Mouse (Mus musculus) heart, embryonic 15.5 days (tissue): ENCODE measurements around the gene Iqgap2. TPM values are rescaled to one million over a fixed set of nuclear protein-coding genes. Genes with fewer than 3 reads are reported as not detected.

Experiments used
- ATAC-seq: fragments of 200-750 bp; cut with Nextera tagmentation; replicated peaks from 2 replicates; pipeline ENCODE4 v1.8.0; 2017; ENCODE audit warnings: low read depth, moderate TSS enrichment; ENCODE audit not compliant: insufficient number of reproducible peaks, insufficient read depth, low FRiP score
- H3K27ac ChIP-seq: fragments of 300-500 bp; sonication (generic); 2 replicates; pipeline ENCODE4 v1.5.1; 2015; ENCODE audit warnings: mild to moderate bottlenecking, inconsistent platforms
- H3K27me3 ChIP-seq: fragments of 300-500 bp; sonication (generic); 2 replicates; pipeline ENCODE4 v1.6.1; 2015; ENCODE audit warnings: inconsistent platforms
- H3K36me3 ChIP-seq: fragments of 300-500 bp; sonication (generic); 2 replicates; pipeline ENCODE4 v1.6.1; 2015; ENCODE audit warnings: mild to moderate bottlenecking, inconsistent platforms
- H3K4me1 ChIP-seq: fragments of 300-500 bp; sonication (generic); replicated peaks from 2 replicates; pipeline ENCODE4 v1.6.1; 2015; ENCODE audit warnings: inconsistent platforms
- H3K4me2 ChIP-seq: fragments of 300-500 bp; sonication (generic); 2 replicates; pipeline ENCODE4 v1.6.1; 2015; ENCODE audit warnings: inconsistent platforms, mild to moderate bottlenecking, moderate library complexity
- H3K4me3 ChIP-seq: fragments of 300-500 bp; sonication (generic); 2 replicates; pipeline ENCODE4 v1.5.1; 2015; ENCODE audit warnings: mild to moderate bottlenecking, inconsistent platforms
- H3K9ac ChIP-seq: fragments of 300-500 bp; sonication (generic); 2 replicates; pipeline ENCODE4 v1.6.1; 2015; ENCODE audit warnings: mild to moderate bottlenecking, inconsistent platforms
- H3K9me3 ChIP-seq: fragments of 300-500 bp; sonication (generic); replicated peaks from 2 replicates; pipeline ENCODE4 v1.6.1; 2016; ENCODE audit warnings: inconsistent platforms
- WGBS: fragments of 180-500 bp; shearing (Covaris S2); methylation state at CpG from one replicate; pipeline ENCODE4 v1.1.7; 2015; ENCODE audit warnings: mixed read lengths; 5-methylcytosine and 5-hydroxymethylcytosine counted together
- polyA plus RNA-seq: library from polyadenylated mRNA; unstranded; fragments of >200 nt; fragmentation: Nextera tagmentation; extraction: Ambion mirVana; gene quantifications from 2 replicates; pipeline ENCODE4 v1.2.1, GENCODE M21; 2015

The Iqgap2 gene
- polyA plus RNA-seq, 1 experiment from 2014 or later: 2.4 TPM

DNA sequence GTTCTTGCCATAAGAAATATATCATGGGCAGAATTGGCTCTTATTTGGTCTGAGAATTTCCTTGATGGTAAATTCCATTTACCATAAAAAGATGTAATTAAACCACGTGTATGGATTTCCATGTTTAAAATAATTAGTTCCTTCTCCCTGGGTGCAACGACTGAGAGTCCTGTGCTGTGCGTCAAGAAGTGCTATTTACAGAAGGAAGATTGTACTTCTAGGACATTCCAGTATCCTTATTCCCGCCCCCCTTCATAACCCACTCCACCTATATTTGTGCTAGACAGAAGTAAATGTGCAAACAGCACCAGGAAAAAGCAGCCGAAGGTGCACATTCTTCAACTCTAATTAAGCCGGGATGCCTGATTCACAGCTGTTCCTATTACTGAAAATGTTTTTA, 65.5 kb downstream of the Iqgap2 start:
- no peak overlapping the region for H3K4me3 ChIP-seq
- no peaks in the 10 kb centered on the region for H3K27me3 ChIP-seq
- H3K27ac ChIP-seq: no peak overlapping the region
- H3K4me1 ChIP-seq: peaks cover 13% of the 10 kb centered on the region
- H3K9ac ChIP-seq: no peak overlapping the region
- no peak for ATAC-seq
- no peaks in the 10 kb centered on the region for H3K36me3 ChIP-seq
- 69% methylated on average over 6 of the region's 6 CpGs for WGBS
- H3K9me3 ChIP-seq: no peaks in the 10 kb centered on the region
- no peak overlapping the region for H3K4me2 ChIP-seq

DNA sequence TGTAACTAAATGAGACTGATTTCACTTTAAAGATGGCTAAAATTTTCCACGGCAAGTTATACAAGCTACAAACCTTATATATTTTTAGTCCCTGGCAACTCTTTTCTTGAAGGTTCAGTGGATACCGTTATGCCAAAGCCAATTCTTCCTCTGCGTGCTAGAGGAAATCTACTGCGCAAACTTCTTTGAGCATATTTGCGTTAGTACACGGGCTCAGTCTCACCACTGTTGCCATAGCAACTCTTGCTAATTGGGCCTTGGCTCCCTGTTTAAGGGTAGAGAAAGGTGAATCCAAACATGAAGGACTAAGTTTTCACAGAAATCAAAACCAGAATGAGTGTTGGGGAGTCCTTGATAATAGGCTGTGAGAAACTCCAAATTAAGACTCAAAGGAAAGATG, 68.8 kb downstream of the Iqgap2 start:
- no peaks in the 10 kb centered on the region for H3K27me3 ChIP-seq
- no peaks in the 10 kb centered on the region for H3K9me3 ChIP-seq
- no peak for ATAC-seq
- WGBS: 91% methylated on average over 6 of the region's 6 CpGs
- no peak overlapping the region for H3K27ac ChIP-seq
- H3K9ac ChIP-seq: no peak overlapping the region
- H3K36me3 ChIP-seq: no peaks in the 10 kb centered on the region
- H3K4me3 ChIP-seq: no peak overlapping the region
- peaks cover 13% of the 10 kb centered on the region for H3K4me1 ChIP-seq
- no peak overlapping the region for H3K4me2 ChIP-seq

DNA sequence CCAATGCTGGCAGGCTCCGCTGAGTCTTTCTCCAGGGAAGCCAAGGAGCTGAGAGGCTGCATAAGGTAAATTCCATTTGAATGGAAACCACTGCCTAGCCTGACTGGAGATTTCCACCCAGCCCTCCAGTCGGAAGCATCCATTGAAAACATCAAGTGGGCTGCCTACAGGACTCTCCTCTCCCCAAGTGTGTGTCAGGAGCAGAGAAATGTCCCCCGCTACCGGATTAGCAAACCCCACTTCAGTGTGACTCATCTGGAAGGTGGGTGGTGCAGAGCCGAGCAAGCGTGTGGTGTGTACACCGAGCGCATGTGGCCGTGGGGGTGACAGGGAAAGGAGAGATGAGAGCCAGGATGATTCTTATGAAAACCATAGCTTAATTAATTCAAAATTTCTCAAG, 71.7 kb downstream of the Iqgap2 start:
- no peaks in the 10 kb centered on the region for H3K4me1 ChIP-seq
- no peak overlapping the region for H3K4me2 ChIP-seq
- H3K4me3 ChIP-seq: no peak overlapping the region
- no peaks in the 10 kb centered on the region for H3K9me3 ChIP-seq
- no peak overlapping the region for H3K9ac ChIP-seq
- ATAC-seq: no peak
- 79% methylated on average over 9 of the region's 9 CpGs for WGBS
- no peaks in the 10 kb centered on the region for H3K36me3 ChIP-seq
- no peak overlapping the region for H3K27ac ChIP-seq
- no peaks in the 10 kb centered on the region for H3K27me3 ChIP-seq

DNA sequence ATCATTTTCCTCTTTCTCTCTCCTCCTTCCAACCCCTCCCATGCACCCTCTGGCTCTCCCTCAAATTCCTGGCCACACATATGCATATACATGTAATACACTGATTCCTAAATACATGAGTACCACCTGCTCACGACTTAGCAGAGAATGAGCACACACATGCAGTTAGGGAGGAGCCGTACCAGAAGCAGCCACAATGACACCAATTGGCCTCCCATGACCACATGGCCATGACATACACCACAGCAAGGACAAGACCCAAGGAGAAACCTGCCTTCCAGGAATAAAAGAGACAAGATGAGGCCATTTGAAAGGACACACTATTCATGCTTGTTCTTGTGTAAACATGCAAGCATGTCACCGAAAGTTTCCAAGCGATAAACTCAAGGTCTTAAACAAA, 72.8 kb downstream of the Iqgap2 start:
- H3K27me3 ChIP-seq: no peaks in the 10 kb centered on the region
- no peaks in the 10 kb centered on the region for H3K4me1 ChIP-seq
- H3K9ac ChIP-seq: no peak overlapping the region
- no peak overlapping the region for H3K4me2 ChIP-seq
- H3K36me3 ChIP-seq: no peaks in the 10 kb centered on the region
- no peaks in the 10 kb centered on the region for H3K9me3 ChIP-seq
- no peak for ATAC-seq
- no peak overlapping the region for H3K4me3 ChIP-seq
- WGBS: 88% methylated on average over 4 of the region's 4 CpGs
- H3K27ac ChIP-seq: no peak overlapping the region

DNA sequence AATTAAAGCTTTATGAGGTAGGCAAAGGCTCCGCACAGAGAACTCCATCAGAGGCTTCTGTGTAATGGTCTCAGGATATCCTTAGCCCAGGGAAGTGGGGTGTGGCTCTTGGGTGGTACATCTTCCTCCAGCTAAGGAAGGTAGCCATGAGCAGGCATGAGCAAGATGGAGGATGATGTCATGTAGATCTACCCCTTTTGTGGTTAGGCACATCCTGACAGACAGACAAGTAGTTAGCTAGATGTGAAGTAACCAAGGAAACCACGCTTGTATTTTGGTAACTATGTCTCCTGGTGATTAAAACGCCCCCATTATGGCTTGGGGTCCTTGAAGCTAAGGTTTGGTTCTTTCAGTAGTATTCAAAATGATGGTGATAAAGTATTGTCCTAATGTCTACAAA, 78.1 kb downstream of the Iqgap2 start:
- Histone ChIP-seq H3K4me2 (no peak overlapping the region), H3K9ac (no peak overlapping the region), H3K4me3 (no peak overlapping the region), H3K4me1 (no peaks in the 10 kb centered on the region), H3K36me3 (no peaks in the 10 kb centered on the region), H3K27me3 (no peaks in the 10 kb centered on the region), H3K9me3 (no peaks in the 10 kb centered on the region), H3K27ac (no peak overlapping the region)
- 82% methylated on average over 3 of the region's 3 CpGs for WGBS
- ATAC-seq: no peak

DNA sequence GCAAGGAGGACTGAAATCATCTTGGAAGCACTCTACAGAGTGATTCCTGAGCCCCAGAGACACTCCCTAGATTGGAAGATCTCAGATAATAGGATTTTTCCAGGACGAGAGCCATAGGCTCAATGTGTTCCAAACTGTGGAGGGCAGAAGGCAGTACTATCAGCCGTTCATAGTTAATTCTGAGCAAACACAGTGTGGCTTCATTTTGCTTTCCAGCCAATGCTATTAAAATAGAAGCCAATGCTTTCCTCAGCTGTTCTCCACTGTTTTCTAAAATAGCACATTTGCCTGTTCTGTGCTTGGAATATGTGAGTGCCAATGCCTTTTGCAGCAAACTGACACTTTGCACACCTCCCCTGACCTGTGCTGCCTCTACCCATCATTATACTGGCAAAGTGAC, 80.9 kb downstream of the Iqgap2 start:
- Histone ChIP-seq H3K9ac (no peak overlapping the region), H3K36me3 (no peaks in the 10 kb centered on the region), H3K27me3 (no peaks in the 10 kb centered on the region), H3K4me1 (peaks cover 3% of the 10 kb centered on the region), H3K9me3 (no peaks in the 10 kb centered on the region), H3K27ac (no peak overlapping the region), H3K4me3 (no peak overlapping the region), H3K4me2 (no peak overlapping the region)
- WGBS: 56% methylated on average over 2 of the region's 2 CpGs
- no peak for ATAC-seq

DNA sequence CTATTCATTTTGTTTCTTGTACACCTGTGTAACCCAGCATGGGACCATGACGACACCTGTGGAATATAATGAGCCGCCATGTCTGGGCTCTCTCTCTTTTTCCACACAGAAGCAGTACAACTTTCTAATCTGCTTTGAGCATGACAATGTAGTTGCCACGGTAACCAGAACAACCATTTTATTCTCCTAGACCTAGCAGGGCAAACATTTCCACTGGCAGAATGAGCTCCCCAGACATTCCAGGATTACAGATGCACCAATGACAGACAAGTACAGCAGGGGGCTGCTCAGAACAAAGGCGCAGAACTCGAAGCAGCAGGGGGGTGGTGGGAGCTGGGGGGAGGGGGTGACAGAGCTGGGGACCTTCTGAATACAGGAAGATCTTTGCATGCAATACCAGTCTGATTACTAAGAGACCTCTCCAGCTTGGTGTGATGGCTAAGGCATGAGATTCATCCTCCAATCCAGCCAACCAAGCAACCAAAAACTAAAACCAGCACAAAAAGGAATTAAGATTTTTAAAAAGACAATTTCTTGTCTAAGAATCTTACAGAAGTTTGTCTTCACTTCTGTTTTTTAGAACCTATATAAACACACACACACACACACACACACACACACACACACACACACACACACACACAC, 84.5 kb downstream of the Iqgap2 start:
- Histone ChIP-seq H3K9ac (no peak overlapping the region), H3K4me1 (peaks cover 7% of the 10 kb centered on the region), H3K4me3 (no peak overlapping the region), H3K27ac (no peak overlapping the region), H3K9me3 (no peaks in the 10 kb centered on the region), H3K27me3 (no peaks in the 10 kb centered on the region), H3K4me2 (no peak overlapping the region), H3K36me3 (no peaks in the 10 kb centered on the region)
- 42% methylated on average over 5 of the region's 5 CpGs for WGBS
- ATAC-seq: no peak

DNA sequence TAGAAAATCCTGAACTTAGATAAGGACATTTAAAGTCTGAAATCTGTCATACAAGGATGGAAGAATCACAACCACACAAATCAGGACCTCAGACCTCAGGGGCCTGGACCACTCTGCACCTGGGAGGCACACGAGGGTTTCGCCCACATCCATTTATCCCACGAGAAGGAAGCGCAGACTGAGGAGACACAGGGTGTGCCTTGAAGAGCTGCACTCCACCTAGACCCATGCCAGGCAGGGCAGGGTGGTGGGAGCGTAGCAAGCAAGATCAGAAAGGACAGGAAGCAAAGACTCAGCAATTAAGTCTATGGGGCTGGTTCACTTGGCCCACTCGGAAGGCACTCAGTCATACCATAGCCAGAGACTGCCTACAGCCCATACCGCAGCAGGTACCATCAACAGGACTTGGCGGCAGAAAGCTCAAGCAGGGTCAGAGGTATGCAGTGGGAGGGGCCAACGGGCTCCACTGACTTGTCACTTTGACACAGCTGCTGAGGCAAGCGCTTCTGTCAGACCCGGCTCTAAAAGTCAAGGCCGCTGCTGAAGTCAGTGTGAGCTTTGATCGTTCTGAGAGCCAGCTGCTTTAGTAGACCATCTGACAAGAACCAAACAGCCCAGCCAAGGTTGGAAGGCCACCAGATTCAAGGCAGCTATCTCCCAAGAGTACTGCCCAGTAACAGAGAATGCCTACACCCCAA, 86.1 kb downstream of the Iqgap2 start:
- Histone ChIP-seq H3K4me3 (no peak overlapping the region), H3K27ac (no peak overlapping the region), H3K9ac (no peak overlapping the region), H3K9me3 (no peaks in the 10 kb centered on the region), H3K27me3 (no peaks in the 10 kb centered on the region), H3K36me3 (no peaks in the 10 kb centered on the region), H3K4me1 (peaks cover 12% of the 10 kb centered on the region), H3K4me2 (no peak overlapping the region)
- WGBS: 42% methylated on average over 13 of the region's 13 CpGs
- peak; percentile 62 for ATAC-seq

DNA sequence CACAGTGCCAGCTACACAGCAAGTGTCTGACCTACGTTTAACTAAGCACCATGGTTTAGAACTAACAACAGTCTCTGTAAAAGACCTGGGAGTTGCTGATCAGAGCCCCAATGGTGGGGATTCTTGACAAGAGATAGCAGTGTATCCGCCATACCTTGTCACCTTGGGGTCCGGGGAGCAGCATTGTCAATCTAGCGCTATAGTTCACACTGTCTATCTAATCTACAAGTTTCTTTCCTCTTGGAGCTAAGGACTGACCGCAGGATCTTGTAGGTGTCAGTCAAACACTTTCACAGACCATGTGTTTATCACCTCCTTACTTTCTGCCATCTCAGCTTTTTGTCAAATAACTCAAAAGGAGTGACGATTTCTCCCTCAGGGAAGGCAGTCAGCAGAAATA, 87.6 kb downstream of the Iqgap2 start:
- H3K4me1 ChIP-seq: peaks cover 14% of the 10 kb centered on the region
- no peaks in the 10 kb centered on the region for H3K27me3 ChIP-seq
- H3K36me3 ChIP-seq: no peaks in the 10 kb centered on the region
- no peak overlapping the region for H3K4me3 ChIP-seq
- no peak overlapping the region for H3K27ac ChIP-seq
- no peak overlapping the region for H3K9ac ChIP-seq
- H3K4me2 ChIP-seq: no peak overlapping the region
- 44% methylated on average over 6 of the region's 6 CpGs for WGBS
- H3K9me3 ChIP-seq: no peaks in the 10 kb centered on the region
- ATAC-seq: no peak

DNA sequence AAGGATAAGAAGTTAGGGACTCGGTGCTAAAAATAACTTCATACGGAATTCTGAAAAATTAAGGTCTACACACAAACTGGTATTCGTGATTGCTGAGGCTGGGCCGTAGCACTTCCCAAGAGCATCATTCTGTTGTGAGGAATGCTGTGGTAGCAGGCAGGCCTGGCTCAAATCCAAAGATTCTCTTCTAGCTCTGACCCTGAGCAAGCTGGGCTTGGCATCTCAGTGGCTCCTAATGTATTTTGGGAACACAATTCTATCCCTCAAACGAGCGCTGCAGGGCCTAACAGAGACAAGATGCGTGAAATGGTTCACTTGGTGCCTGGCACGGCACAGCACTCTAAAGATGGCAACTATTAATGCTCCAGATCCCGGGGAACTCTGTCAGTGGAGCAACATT, 90.8 kb downstream of the Iqgap2 start:
- no peaks in the 10 kb centered on the region for H3K9me3 ChIP-seq
- ATAC-seq: no peak
- H3K27ac ChIP-seq: no peak overlapping the region
- H3K27me3 ChIP-seq: no peaks in the 10 kb centered on the region
- no peak overlapping the region for H3K4me2 ChIP-seq
- H3K4me3 ChIP-seq: no peak overlapping the region
- H3K4me1 ChIP-seq: peaks cover 13% of the 10 kb centered on the region
- WGBS: 44% methylated on average over 9 of the region's 9 CpGs
- H3K9ac ChIP-seq: no peak overlapping the region
- H3K36me3 ChIP-seq: no peaks in the 10 kb centered on the region

DNA sequence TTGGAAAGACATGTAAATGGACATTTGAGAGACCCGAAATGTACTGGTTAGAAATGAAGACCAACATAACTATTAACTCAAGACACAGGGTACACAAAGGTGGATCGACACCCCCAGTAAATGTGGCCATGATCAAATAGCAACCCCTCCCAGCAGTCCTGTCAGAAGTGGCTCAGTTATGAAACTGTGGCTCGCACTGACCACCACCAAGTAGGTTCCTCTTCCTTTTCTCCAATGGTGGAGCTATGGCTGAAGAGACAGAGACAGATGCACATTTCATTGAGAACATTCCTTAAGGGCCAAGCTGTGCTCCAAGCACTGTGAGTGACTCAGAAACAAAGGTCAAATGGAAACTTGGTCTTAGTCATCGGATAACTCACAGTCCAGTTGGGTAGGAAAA, 92.4 kb downstream of the Iqgap2 start:
- 75% methylated on average over 4 of the region's 4 CpGs for WGBS
- Histone ChIP-seq H3K27ac (no peak overlapping the region), H3K27me3 (no peaks in the 10 kb centered on the region), H3K36me3 (no peaks in the 10 kb centered on the region), H3K4me2 (no peak overlapping the region), H3K9me3 (no peaks in the 10 kb centered on the region), H3K4me3 (no peak overlapping the region), H3K4me1 (peaks cover 8% of the 10 kb centered on the region), H3K9ac (no peak overlapping the region)
- ATAC-seq: no peak

DNA sequence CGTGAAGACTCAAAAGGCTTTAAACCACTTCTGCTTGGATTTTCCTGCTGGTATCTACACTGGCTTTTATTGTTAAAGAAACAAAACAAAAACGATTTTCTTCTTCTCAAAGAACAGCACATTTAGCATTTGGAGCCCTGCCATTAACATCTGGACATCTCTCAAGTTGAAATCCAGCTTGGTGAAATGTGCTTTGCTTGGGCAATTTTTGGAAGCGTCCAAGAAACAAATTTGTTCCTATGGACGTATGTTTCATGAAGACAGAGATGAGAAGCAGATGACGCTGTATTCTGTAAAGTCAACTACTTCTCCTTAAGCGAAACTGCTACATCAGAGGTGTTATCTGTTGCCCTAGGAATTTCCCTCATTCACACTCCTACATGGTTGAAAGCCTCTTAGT, 93.0 kb downstream of the Iqgap2 start:
- no peak for ATAC-seq
- H3K9ac ChIP-seq: no peak overlapping the region
- no peak overlapping the region for H3K27ac ChIP-seq
- no peaks in the 10 kb centered on the region for H3K27me3 ChIP-seq
- WGBS: 32% methylated on average over 6 of the region's 6 CpGs
- H3K4me1 ChIP-seq: peaks cover 8% of the 10 kb centered on the region
- no peaks in the 10 kb centered on the region for H3K36me3 ChIP-seq
- no peaks in the 10 kb centered on the region for H3K9me3 ChIP-seq
- no peak overlapping the region for H3K4me2 ChIP-seq
- H3K4me3 ChIP-seq: no peak overlapping the region
